Mouse (Mus musculus): ENCODE data around the gene Atg9b. TPM values are rescaled to one million over a fixed set of nuclear protein-coding genes. Genes with fewer than 3 reads are reported as not detected.

Gene Atg9b
- polyA plus RNA-seq, 1 experiment = 1.1 TPM

GRCm38 (mm10) chr5:24347186-24347875, 44.6 kb downstream of the Atg9b start:
- 77% methylated on average over 7 of the region's 7 CpGs for WGBS
- TF ChIP-seq POLR2A (IDR thresholded peaks at IDR 0.05; ENCODE audit: borderline replicate concordance, control insufficient read depth, low read depth, low read length) (no peak), CTCF (IDR thresholded peaks at IDR 0.05; ENCODE audit: control insufficient read depth, insufficient read depth, low read length) (no peak)
- Histone ChIP-seq H3K27ac (ENCODE audit: control insufficient read depth, insufficient read depth, low read depth, low read length, poor library complexity) (no peak overlapping the region), H3K4me1 (ENCODE audit: control insufficient read depth, insufficient read depth, low read length) (no peaks in the 10 kb centered on the region; the same call in 1 of the 2 replicates), H3K4me3 (replicated peaks; ENCODE audit: control insufficient read depth, low read depth, low read length) (no peak overlapping the region)

GRCm38 (mm10) chr5:24346313-24346712, 45.6 kb downstream of the Atg9b start:
- Histone ChIP-seq H3K4me1 (ENCODE audit: control insufficient read depth, insufficient read depth, low read length) (no peaks in the 10 kb centered on the region), H3K27ac (ENCODE audit: control insufficient read depth, insufficient read depth, low read depth, low read length, poor library complexity) (no peak overlapping the region), H3K4me3 (replicated peaks; ENCODE audit: control insufficient read depth, low read depth, low read length) (no peak overlapping the region)
- TF ChIP-seq POLR2A (IDR thresholded peaks at IDR 0.05; ENCODE audit: borderline replicate concordance, control insufficient read depth, low read depth, low read length) (no peak), CTCF (IDR thresholded peaks at IDR 0.05; ENCODE audit: control insufficient read depth, insufficient read depth, low read length) (no peak)
- WGBS = 68% methylated on average over 7 of the region's 7 CpGs

- peak overlapping the region; percentile 6; the same call in 1 of the 2 replicates for H3K27ac ChIP-seq (ENCODE audit: control insufficient read depth, insufficient read depth, low read depth, low read length, poor library complexity)
- 5% methylated on average over 12 of the region's 12 CpGs for WGBS
- TF ChIP-seq POLR2A (IDR thresholded peaks at IDR 0.05; ENCODE audit: borderline replicate concordance, control insufficient read depth, low read depth, low read length) (peak; percentile 30; the same call in 1 of the 2 replicates), CTCF (IDR thresholded peaks at IDR 0.05; ENCODE audit: control insufficient read depth, insufficient read depth, low read length) (no peak)
- H3K4me1 ChIP-seq (ENCODE audit: control insufficient read depth, insufficient read depth, low read length) = no peaks in the 10 kb centered on the region
- no peak overlapping the region for H3K4me3 ChIP-seq (replicated peaks; ENCODE audit: control insufficient read depth, low read depth, low read length)
Observed at GRCm38 (mm10) chr5:24344477-24345051, 47.4 kb downstream of the Atg9b start.

- Histone ChIP-seq H3K4me1 (ENCODE audit: control insufficient read depth, insufficient read depth, low read length) (no peaks in the 10 kb centered on the region), H3K27ac (ENCODE audit: control insufficient read depth, insufficient read depth, low read depth, low read length, poor library complexity) (no peak overlapping the region), H3K4me3 (replicated peaks; ENCODE audit: control insufficient read depth, low read depth, low read length) (no peak overlapping the region)
- WGBS = 26% methylated on average over 2 of the region's 2 CpGs
- no peak for TF ChIP-seq CTCF (IDR thresholded peaks at IDR 0.05; ENCODE audit: control insufficient read depth, insufficient read depth, low read length)
- TF ChIP-seq POLR2A (IDR thresholded peaks at IDR 0.05; ENCODE audit: borderline replicate concordance, control insufficient read depth, low read depth, low read length) = no peak
Observed at GRCm38 (mm10) chr5:24343977-24344436, 47.9 kb downstream of the Atg9b start.

- TF ChIP-seq CTCF (IDR thresholded peaks at IDR 0.05; ENCODE audit: control insufficient read depth, insufficient read depth, low read length) (no peak), POLR2A (IDR thresholded peaks at IDR 0.05; ENCODE audit: borderline replicate concordance, control insufficient read depth, low read depth, low read length) (no peak)
- H3K4me1 ChIP-seq (ENCODE audit: control insufficient read depth, insufficient read depth, low read length) = no peaks in the 10 kb centered on the region
- no peak overlapping the region for H3K4me3 ChIP-seq (replicated peaks; ENCODE audit: control insufficient read depth, low read depth, low read length)
- H3K27ac ChIP-seq (ENCODE audit: control insufficient read depth, insufficient read depth, low read depth, low read length, poor library complexity) = no peak overlapping the region
Observed at GRCm38 (mm10) chr5:24343379-24343778, 48.6 kb downstream of the Atg9b start.

- no peak for TF ChIP-seq POLR2A (IDR thresholded peaks at IDR 0.05; ENCODE audit: borderline replicate concordance, control insufficient read depth, low read depth, low read length)
- TF ChIP-seq CTCF (IDR thresholded peaks at IDR 0.05; ENCODE audit: control insufficient read depth, insufficient read depth, low read length) = no peak
- Histone ChIP-seq H3K4me1 (ENCODE audit: control insufficient read depth, insufficient read depth, low read length) (no peaks in the 10 kb centered on the region), H3K27ac (ENCODE audit: control insufficient read depth, insufficient read depth, low read depth, low read length, poor library complexity) (no peak overlapping the region), H3K4me3 (replicated peaks; ENCODE audit: control insufficient read depth, low read depth, low read length) (no peak overlapping the region)
- WGBS = 79% methylated on average over 8 of the region's 8 CpGs
Observed at GRCm38 (mm10) chr5:24342966-24343365, 49.0 kb downstream of the Atg9b start.

- no peaks in the 10 kb centered on the region for H3K4me1 ChIP-seq (ENCODE audit: control insufficient read depth, insufficient read depth, low read length)
- WGBS = 77% methylated on average over 14 of the region's 14 CpGs
- TF ChIP-seq POLR2A (IDR thresholded peaks at IDR 0.05; ENCODE audit: borderline replicate concordance, control insufficient read depth, low read depth, low read length) = no peak
- TF ChIP-seq CTCF (IDR thresholded peaks at IDR 0.05; ENCODE audit: control insufficient read depth, insufficient read depth, low read length) = no peak
- H3K4me3 ChIP-seq (replicated peaks; ENCODE audit: control insufficient read depth, low read depth, low read length) = no peak overlapping the region
- no peak overlapping the region for H3K27ac ChIP-seq (ENCODE audit: control insufficient read depth, insufficient read depth, low read depth, low read length, poor library complexity)
Observed at GRCm38 (mm10) chr5:24342205-24342963, 49.6 kb downstream of the Atg9b start.

- Histone ChIP-seq H3K27ac (ENCODE audit: control insufficient read depth, insufficient read depth, low read depth, low read length, poor library complexity) (no peak overlapping the region), H3K4me1 (ENCODE audit: control insufficient read depth, insufficient read depth, low read length) (no peaks in the 10 kb centered on the region), H3K4me3 (replicated peaks; ENCODE audit: control insufficient read depth, low read depth, low read length) (no peak overlapping the region)
- 2% methylated on average over 2 of the region's 2 CpGs for WGBS
- TF ChIP-seq POLR2A (IDR thresholded peaks at IDR 0.05; ENCODE audit: borderline replicate concordance, control insufficient read depth, low read depth, low read length) = no peak
- no peak for TF ChIP-seq CTCF (IDR thresholded peaks at IDR 0.05; ENCODE audit: control insufficient read depth, insufficient read depth, low read length)
Observed at GRCm38 (mm10) chr5:24337821-24338220, 54.1 kb downstream of the Atg9b start.

All from bone marrow, adult 2 months (tissue).